Mouse (Mus musculus) CH12.LX (cell line): ENCODE data around the gene Dnajb13. TPM values are rescaled to one million over a fixed set of nuclear protein-coding genes. Genes with fewer than 3 reads are reported as not detected.
A peak's percentile ranks its signal among the peaks of the same experiment; 100 is the strongest.

Experiments
- DNase-seq: peaks from one replicate; pipeline ENCODE4 v3.0.0-alpha.2; 2013; ENCODE audit errors: extremely low read depth
- H3K27ac ChIP-seq: 2 replicates; pipeline ENCODE4 v1.5.1; 2012; ENCODE audit warnings: low read depth, mild to moderate bottlenecking, control low read depth, moderate library complexity; ENCODE audit not compliant: insufficient read depth
- H3K27me3 ChIP-seq: replicated peaks from 2 replicates; pipeline ENCODE3; 2012; ENCODE audit warnings: inconsistent platforms
- H3K36me3 ChIP-seq, 2 experiments: replicated peaks in 1 of 2; 2 replicates each; pipeline versions ENCODE3 to v1.6.1; 2012; ENCODE audit warnings: inconsistent platforms in 1 of 2, low read length in 1 of 2, mild to moderate bottlenecking in 1 of 2, mixed read lengths in 1 of 2, moderate library complexity in 1 of 2; ENCODE audit not compliant: control insufficient read depth in 1 of 2, insufficient read depth in 1 of 2
- H3K4me1 ChIP-seq, 2 experiments: 2 replicates each; pipeline ENCODE4 v1.6.1; 2012; ENCODE audit warnings: inconsistent platforms in 1 of 2, moderate library complexity in 1 of 2; ENCODE audit not compliant: insufficient read depth in 2 of 2, control insufficient read depth in 1 of 2
- H3K4me2 ChIP-seq: 2 replicates; pipeline ENCODE4 v1.6.1; 2012; ENCODE audit warnings: low read depth, mild to moderate bottlenecking, control low read depth; ENCODE audit not compliant: poor library complexity, insufficient read depth, severe bottlenecking
- H3K4me3 ChIP-seq, 3 experiments: fragments of 150-350 bp in 1 of 3; sonication (generic) in 1 of 3; replicated peaks in 1 of 3; 2 replicates each; pipeline versions ENCODE3 to v1.5.1; 2011 to 2012; ENCODE audit warnings: low read depth in 2 of 3, low read length in 2 of 3, mild to moderate bottlenecking in 2 of 3, moderate library complexity in 2 of 3, control low read depth in 1 of 3, improper control_type of control experiment in 1 of 3, inconsistent platforms in 1 of 3, mixed read lengths in 1 of 3; ENCODE audit not compliant: poor library complexity in 1 of 3
- H3K79me2 ChIP-seq: replicated peaks from 2 replicates; pipeline ENCODE4 v1.6.1; 2012; ENCODE audit warnings: mild to moderate bottlenecking, moderate library complexity; ENCODE audit not compliant: control insufficient read depth, poor library complexity, insufficient read depth, severe bottlenecking; ENCODE audit errors: extremely low read depth
- H3K9ac ChIP-seq: 2 replicates; pipeline ENCODE4 v1.6.1; 2012; ENCODE audit warnings: low read depth, mild to moderate bottlenecking, control low read depth, moderate library complexity; ENCODE audit not compliant: insufficient read depth
- H3K9me3 ChIP-seq: replicated peaks from 2 replicates; pipeline ENCODE3; 2012; ENCODE audit warnings: low read length, inconsistent platforms, mixed read lengths
- BHLHE40 ChIP-seq: IDR thresholded peaks from 2 replicates; pipeline ENCODE4 v1.6.1; 2011; ENCODE audit warnings: mild to moderate bottlenecking, low read depth, low read length, improper control_type of control experiment
- CHD1 ChIP-seq: IDR thresholded peaks from 2 replicates; pipeline ENCODE4 v1.6.1; 2012; ENCODE audit warnings: low read depth, low read length, improper control_type of control experiment, inconsistent platforms
- CHD2 ChIP-seq: IDR thresholded peaks from 2 replicates; pipeline ENCODE4 v1.6.1; 2011; ENCODE audit warnings: low read length, improper control_type of control experiment
- CTCF ChIP-seq, 2 experiments: IDR thresholded peaks in 1 of 2; conservative IDR thresholded peaks in 1 of 2; 2 replicates each; pipeline ENCODE4 v1.5.1; 2011 to 2012; ENCODE audit warnings: low read depth in 2 of 2, low read length in 2 of 2, improper control_type of control experiment in 1 of 2, inconsistent platforms in 1 of 2, mild to moderate bottlenecking in 1 of 2, moderate library complexity in 1 of 2
- E2F4 ChIP-seq: IDR thresholded peaks from 2 replicates; pipeline ENCODE4 v1.6.1; 2011; ENCODE audit warnings: low read depth, low read length, improper control_type of control experiment; ENCODE audit not compliant: insufficient replicate concordance
- ELF1 ChIP-seq: IDR thresholded peaks from 2 replicates; pipeline ENCODE4 v1.6.1; 2014; ENCODE audit warnings: low read depth, mild to moderate bottlenecking, inconsistent platforms, low read length, improper control_type of control experiment
- EP300 ChIP-seq: IDR thresholded peaks from 2 replicates; pipeline ENCODE4 v1.6.1; 2011; ENCODE audit warnings: low read length, improper control_type of control experiment
- ETS1 ChIP-seq: conservative IDR thresholded peaks from 2 replicates; pipeline ENCODE4 v1.6.1; 2012; ENCODE audit warnings: low read depth, mild to moderate bottlenecking, inconsistent platforms, low read length, improper control_type of control experiment, moderate library complexity
- GABPA ChIP-seq: IDR thresholded peaks from 2 replicates; pipeline ENCODE4 v1.6.1; 2012; ENCODE audit warnings: low read depth, low read length, improper control_type of control experiment, inconsistent platforms; ENCODE audit not compliant: insufficient replicate concordance
- HCFC1 ChIP-seq: IDR thresholded peaks from 2 replicates; pipeline ENCODE4 v1.6.1; 2012; ENCODE audit warnings: low read depth, mild to moderate bottlenecking, inconsistent platforms, low read length, improper control_type of control experiment
- IRF4 ChIP-seq: IDR thresholded peaks from 2 replicates; pipeline ENCODE4 v1.6.1; 2014; ENCODE audit warnings: low read depth, mild to moderate bottlenecking, inconsistent platforms, low read length, improper control_type of control experiment
- JUN ChIP-seq: IDR thresholded peaks from 2 replicates; pipeline ENCODE4 v1.6.1; 2011; ENCODE audit warnings: low read depth, mild to moderate bottlenecking, low read length, improper control_type of control experiment, moderate library complexity; ENCODE audit not compliant: insufficient read depth
- JUND ChIP-seq: conservative IDR thresholded peaks from 2 replicates; pipeline ENCODE4 v1.6.1; 2011; ENCODE audit warnings: low read depth, low read length, improper control_type of control experiment
- KAT2A ChIP-seq: IDR thresholded peaks from 2 replicates; pipeline ENCODE4 v1.6.1; 2012; ENCODE audit warnings: low read length, improper control_type of control experiment, inconsistent platforms; ENCODE audit not compliant: insufficient replicate concordance
- MAFK ChIP-seq: IDR thresholded peaks from 2 replicates; pipeline ENCODE4 v1.6.1; 2011; ENCODE audit warnings: low read length, improper control_type of control experiment; ENCODE audit not compliant: insufficient replicate concordance
- MAX ChIP-seq: IDR thresholded peaks from 2 replicates; pipeline ENCODE4 v1.6.1; 2011; ENCODE audit warnings: low read length, improper control_type of control experiment
- MAZ ChIP-seq: IDR thresholded peaks from 2 replicates; pipeline ENCODE4 v1.6.1; 2012; ENCODE audit warnings: low read depth, mild to moderate bottlenecking, inconsistent platforms, low read length, improper control_type of control experiment, moderate library complexity
- MEF2A ChIP-seq: IDR thresholded peaks from 2 replicates; pipeline ENCODE4 v1.6.1; 2014; ENCODE audit warnings: low read depth, mild to moderate bottlenecking, inconsistent platforms, low read length, improper control_type of control experiment, borderline replicate concordance
- MXI1 ChIP-seq: IDR thresholded peaks from 2 replicates; pipeline ENCODE4 v1.6.1; 2011; ENCODE audit warnings: mild to moderate bottlenecking, low read depth, low read length, improper control_type of control experiment
- MYC ChIP-seq: IDR thresholded peaks from 2 replicates; pipeline ENCODE4 v1.6.1; 2011; ENCODE audit warnings: low read depth, mild to moderate bottlenecking, improper control_type of control experiment, low read length
- NELFE ChIP-seq: IDR thresholded peaks from 2 replicates; pipeline ENCODE4 v1.6.1; 2011; ENCODE audit warnings: low read depth, low read length, improper control_type of control experiment
- NRF1 ChIP-seq: IDR thresholded peaks from 2 replicates; pipeline ENCODE4 v1.6.1; 2014; ENCODE audit warnings: low read depth, mild to moderate bottlenecking, inconsistent platforms, low read length, improper control_type of control experiment, moderate library complexity
- PAX5 ChIP-seq: IDR thresholded peaks from 2 replicates; pipeline ENCODE4 v1.6.1; 2012; ENCODE audit warnings: low read length, inconsistent platforms, mixed read lengths
- POLR2A ChIP-seq: IDR thresholded peaks from 2 replicates; pipeline ENCODE4 v1.6.1; 2011; ENCODE audit warnings: low read depth, mild to moderate bottlenecking, improper control_type of control experiment, low read length
- POLR2AphosphoS2 ChIP-seq: IDR thresholded peaks from 2 replicates; pipeline ENCODE4 v1.6.1; 2011; ENCODE audit warnings: low read depth, low read length, improper control_type of control experiment
- RAD21 ChIP-seq: IDR thresholded peaks from 2 replicates; pipeline ENCODE4 v1.6.1; 2011; ENCODE audit warnings: low read depth, mild to moderate bottlenecking, low read length, improper control_type of control experiment, moderate library complexity
- RCOR1 ChIP-seq: conservative IDR thresholded peaks from 2 replicates; pipeline ENCODE4 v1.6.1; 2012; ENCODE audit warnings: low read depth, mild to moderate bottlenecking, inconsistent platforms, low read length, improper control_type of control experiment
- SIN3A ChIP-seq: IDR thresholded peaks from 2 replicates; pipeline ENCODE4 v1.6.1; 2012; ENCODE audit warnings: low read length, improper control_type of control experiment, inconsistent platforms
- SMC3 ChIP-seq: IDR thresholded peaks from 2 replicates; pipeline ENCODE4 v1.6.1; 2011; ENCODE audit warnings: low read depth, low read length, improper control_type of control experiment
- TBP ChIP-seq: conservative IDR thresholded peaks from 2 replicates; pipeline ENCODE4 v1.6.1; 2011; ENCODE audit warnings: low read depth, low read length, improper control_type of control experiment
- TCF12 ChIP-seq: IDR thresholded peaks from 2 replicates; pipeline ENCODE4 v1.6.1; 2014; ENCODE audit warnings: low read depth, mild to moderate bottlenecking, inconsistent platforms, low read length, improper control_type of control experiment
- UBTF ChIP-seq: IDR thresholded peaks from 2 replicates; pipeline ENCODE4 v1.6.1; 2012; ENCODE audit warnings: low read depth, mild to moderate bottlenecking, inconsistent platforms, low read length, improper control_type of control experiment, moderate library complexity
- USF1 ChIP-seq: IDR thresholded peaks from 2 replicates; pipeline ENCODE4 v1.6.1; 2014; ENCODE audit warnings: low read depth, mild to moderate bottlenecking, inconsistent platforms, low read length, improper control_type of control experiment
- USF2 ChIP-seq: conservative IDR thresholded peaks from 2 replicates; pipeline ENCODE4 v1.6.1; 2011; ENCODE audit warnings: low read depth, low read length, improper control_type of control experiment
- ZC3H11A ChIP-seq: IDR thresholded peaks from 2 replicates; pipeline ENCODE4 v1.6.1; 2012; ENCODE audit warnings: low read depth, mild to moderate bottlenecking, inconsistent platforms, low read length, improper control_type of control experiment
- ZKSCAN1 ChIP-seq: IDR thresholded peaks from 2 replicates; pipeline ENCODE4 v1.6.1; 2012; ENCODE audit warnings: low read depth, inconsistent platforms, low read length, improper control_type of control experiment, borderline replicate concordance
- ZMIZ1 ChIP-seq: IDR thresholded peaks from 2 replicates; pipeline ENCODE4 v1.6.1; 2012; ENCODE audit warnings: low read depth, mild to moderate bottlenecking, inconsistent platforms, low read length, improper control_type of control experiment
- ZNF384 ChIP-seq: IDR thresholded peaks from 2 replicates; pipeline ENCODE4 v1.6.1; 2012; ENCODE audit warnings: low read depth, low read length, improper control_type of control experiment, inconsistent platforms
- dilution Hi-C: fragments of 300-500 bp; cut with MboI; formaldehyde crosslinking; loops from 2 replicates; pipeline ENCODE4 v1.14.3; 2020; ENCODE audit warnings: low sequenced_read_pairs; ENCODE audit not compliant: extremely low pct_unique_long_range_greater_than_20kb, extremely low pct_ligation_motif_present
- in situ Hi-C: fragments of 300-500 bp; cut with MboI; formaldehyde crosslinking; loops from 3 replicates; pipeline ENCODE4 v1.14.3; 2019; ENCODE audit warnings: low sequenced_read_pairs, low pct_ligation_motif_present, low pct_unique_long_range_greater_than_20kb, mixed read lengths
- polyA plus RNA-seq: library from polyadenylated mRNA; unstranded; fragments of >175 nt; gene quantifications from 2 replicates; pipeline ENCODE4 v1.2.1, GENCODE M21; 2012; ENCODE audit warnings: low read depth; ENCODE audit not compliant: insufficient read length
- total RNA-seq, 2 experiments: library from RNA; depleted of rRNA; stranded (reverse); fragments of 300-350 nt in 1 of 2; fragments of >200 nt in 1 of 2; gene quantifications; 2 replicates each; pipeline ENCODE4 v1.2.3; 2012 to 2014

The Dnajb13 gene
- total and polyA plus RNA-seq, 3 experiments: 13.9 to 32.0 (median 15.6) TPM

GRCm38 (mm10) chr7:100504740-100505487 lies 9.8 kb downstream of the Dnajb13 start:
- Histone ChIP-seq H3K4me1 (peaks cover 25 to 94% of the 10 kb centered on the region in 2 experiments), H3K9ac (peak overlapping the region; percentile 53), H3K9me3 (no peaks in the 10 kb centered on the region), H3K4me3 (peak overlapping the region in 2 of 3 experiments; percentile 0 to 24), H3K4me2 (peak overlapping the region; percentile 58), H3K36me3 (peaks cover 12 to 72% of the 10 kb centered on the region in 2 experiments), H3K27me3 (no peaks in the 10 kb centered on the region), H3K79me2 (no peaks in the 10 kb centered on the region), H3K27ac (peak overlapping the region; percentile 98)
- TF ChIP-seq BHLHE40 (peak; percentile 47; the same call in 1 of the 2 replicates), SIN3A (peak; percentile 51; the same call in 1 of the 2 replicates), USF2 (no peak), MAFK (no peak), CHD1 (no peak), ETS1 (peak; percentile 77), MEF2A (peak; percentile 90), CTCF (conservative IDR thresholded peaks at IDR 0.05 in 1 of 2, IDR thresholded peaks at IDR 0.05 in 1 of 2; ENCODE audit: low read depth in 2 of 2, low read length in 2 of 2) (no peak), USF1 (no peak), HCFC1 (peak; percentile 33; the same call in 1 of the 2 replicates), JUND (no peak), PAX5 (no peak), MXI1 (peak; percentile 63; the same call in 1 of the 2 replicates), NRF1 (peak; percentile 76), POLR2A (no peak; the same call in none of the 2 replicates), ZC3H11A (no peak), ZNF384 (peak; percentile 94), TBP (0 out of 2 replicates have a peak, but pooled peaks have one; percentile 48), RCOR1 (no peak), IRF4 (peak; percentile 64), TCF12 (peak; percentile 31; the same call in 1 of the 2 replicates), MYC (no peak), EP300 (peak; percentile 62), NELFE (no peak; the same call in 1 of the 2 replicates), MAX (no peak), CHD2 (peak; percentile 36), ELF1 (peak; percentile 18; the same call in 1 of the 2 replicates), KAT2A (0 out of 2 replicates have a peak, but pooled peaks have one; percentile 4), UBTF (0 out of 2 replicates have a peak, but pooled peaks have one; percentile 66), GABPA (no peak), SMC3 (peak; percentile 9; the same call in 1 of the 2 replicates), ZKSCAN1 (no peak), JUN (no peak), E2F4 (no peak), MAZ (peak; percentile 39), ZMIZ1 (peak; percentile 69), RAD21 (no peak), POLR2AphosphoS2 (no peak; the same call in 1 of the 2 replicates)
- dilution Hi-C loops (no loop called here), in situ Hi-C loops (no loop called here)
- peak; percentile 58 for DNase-seq
